Mouse (Mus musculus) midbrain, embryonic 14.5 days (tissue): ENCODE measurements around the gene Ddi2. TPM values are rescaled to one million over a fixed set of nuclear protein-coding genes. Genes with fewer than 3 reads are reported as not detected.

Experiments used
- ATAC-seq: fragments of 200-750 bp; cut with Nextera tagmentation; 2 replicates; pipeline ENCODE4 v1.8.0; 2017; ENCODE audit warnings: moderate number of reproducible peaks, moderate library complexity; ENCODE audit not compliant: low FRiP score, low TSS enrichment
- DNase-seq: peaks from one replicate; pipeline ENCODE4 v3.0.0-alpha.2; 2015
- H3K27ac ChIP-seq: fragments of 300-500 bp; sonication (generic); replicated peaks from 2 replicates; pipeline ENCODE4 v1.5.1; 2014; ENCODE audit warnings: mild to moderate bottlenecking, low read depth, low read length, moderate library complexity
- H3K27me3 ChIP-seq: fragments of 300-500 bp; sonication (generic); 2 replicates; pipeline ENCODE4 v1.6.1; 2014; ENCODE audit warnings: low read length, control low read depth, mixed read lengths; ENCODE audit not compliant: control insufficient read depth, insufficient read depth
- H3K36me3 ChIP-seq: fragments of 300-500 bp; sonication (generic); 2 replicates; pipeline ENCODE4 v1.6.1; 2014; ENCODE audit warnings: low read length, control low read depth; ENCODE audit not compliant: control insufficient read depth, insufficient read depth
- H3K4me1 ChIP-seq: fragments of 300-500 bp; sonication (generic); 2 replicates; pipeline ENCODE4 v1.6.1; 2014; ENCODE audit warnings: mild to moderate bottlenecking, antibody characterized with exemption, low read length, control low read depth; ENCODE audit not compliant: control insufficient read depth, insufficient read depth
- H3K4me2 ChIP-seq: fragments of 300-500 bp; sonication (generic); 2 replicates; pipeline ENCODE4 v1.6.1; 2014; ENCODE audit warnings: mild to moderate bottlenecking, low read length, moderate library complexity
- H3K4me3 ChIP-seq: fragments of 300-500 bp; sonication (generic); replicated peaks from 2 replicates; pipeline ENCODE4 v1.5.1; 2014; ENCODE audit warnings: low read depth, low read length
- H3K9ac ChIP-seq: fragments of 300-500 bp; sonication (generic); replicated peaks from 2 replicates; pipeline ENCODE4 v1.6.1; 2014; ENCODE audit warnings: mild to moderate bottlenecking, low read length, moderate library complexity
- H3K9me3 ChIP-seq: fragments of 300-500 bp; sonication (generic); 2 replicates; pipeline ENCODE4 v1.6.1; 2016; ENCODE audit warnings: low read length, control low read depth, mixed read lengths; ENCODE audit not compliant: control insufficient read depth
- WGBS: fragments of 180-500 bp; shearing (Covaris S2); extraction: QIAGEN DNeasy Blood & Tissue Kit; methylation state at CpG from one replicate; pipeline ENCODE4 v1.1.7; 2014; 5-methylcytosine and 5-hydroxymethylcytosine counted together
- polyA plus RNA-seq: library from polyadenylated mRNA; unstranded; fragments of >200 nt; fragmentation: Nextera tagmentation; extraction: Ambion mirVana; gene quantifications from 2 replicates; pipeline ENCODE4 v1.2.1, GENCODE M21; 2014

Gene Ddi2
- polyA plus RNA-seq, 1 experiment from 2014 or later: 12.9 TPM

- 97% methylated on average over 1 of the region's 1 CpGs for WGBS
- no peak for ATAC-seq
- Histone ChIP-seq H3K36me3 (peaks cover 4% of the 10 kb centered on the region; the same call in 1 of the 2 replicates), H3K27me3 (no peaks in the 10 kb centered on the region), H3K4me1 (peaks cover 13% of the 10 kb centered on the region), H3K4me2 (no peak overlapping the region), H3K9me3 (no peaks in the 10 kb centered on the region), H3K27ac (no peak overlapping the region), H3K4me3 (no peak overlapping the region), H3K9ac (no peak overlapping the region)
- no peak for DNase-seq
Observed at GRCm38 (mm10) chr4:141719304-141719703, 3.9 kb downstream of the Ddi2 start.

- no peak for DNase-seq
- H3K36me3 ChIP-seq: peaks cover 12% of the 10 kb centered on the region
- H3K4me1 ChIP-seq: peaks cover 13% of the 10 kb centered on the region
- 94% methylated on average over 4 of the region's 4 CpGs for WGBS
- no peak overlapping the region for H3K4me2 ChIP-seq
- ATAC-seq: no peak
- H3K27me3 ChIP-seq: no peaks in the 10 kb centered on the region
- no peaks in the 10 kb centered on the region for H3K9me3 ChIP-seq
- no peak overlapping the region for H3K9ac ChIP-seq
- H3K4me3 ChIP-seq: no peak overlapping the region
- H3K27ac ChIP-seq: no peak overlapping the region
Observed at GRCm38 (mm10) chr4:141717633-141718032, 5.6 kb downstream of the Ddi2 start.

GRCm38 (mm10) chr4:141715027-141715426 is 8.2 kb downstream of the Ddi2 start:
- Histone ChIP-seq H3K9me3 (no peaks in the 10 kb centered on the region), H3K4me1 (no peaks in the 10 kb centered on the region), H3K4me3 (no peak overlapping the region), H3K27ac (no peak overlapping the region), H3K4me2 (no peak overlapping the region), H3K9ac (no peak overlapping the region), H3K36me3 (peaks cover 35% of the 10 kb centered on the region), H3K27me3 (no peaks in the 10 kb centered on the region)
- WGBS: 91% methylated on average over 2 of the region's 2 CpGs
- DNase-seq (no peak), ATAC-seq (no peak)

- H3K27me3 ChIP-seq: no peaks in the 10 kb centered on the region
- no peak overlapping the region for H3K27ac ChIP-seq
- no peak for DNase-seq
- no peak for ATAC-seq
- no peak overlapping the region for H3K9ac ChIP-seq
- no peak overlapping the region for H3K4me2 ChIP-seq
- no peaks in the 10 kb centered on the region for H3K9me3 ChIP-seq
- no peak overlapping the region for H3K4me3 ChIP-seq
- H3K36me3 ChIP-seq: peaks cover 48% of the 10 kb centered on the region
- WGBS: 83% methylated on average over 5 of the region's 5 CpGs
- H3K4me1 ChIP-seq: no peaks in the 10 kb centered on the region
Observed at GRCm38 (mm10) chr4:141713598-141714142, 9.5 kb downstream of the Ddi2 start.

GRCm38 (mm10) chr4:141711250-141711649 is 12.0 kb downstream of the Ddi2 start:
- Histone ChIP-seq H3K27me3 (no peaks in the 10 kb centered on the region), H3K9ac (no peak overlapping the region), H3K9me3 (no peaks in the 10 kb centered on the region), H3K4me3 (no peak overlapping the region), H3K27ac (no peak overlapping the region), H3K36me3 (peaks cover 69% of the 10 kb centered on the region), H3K4me2 (no peak overlapping the region), H3K4me1 (no peaks in the 10 kb centered on the region)
- DNase-seq: no peak
- ATAC-seq: no peak
- 100% methylated on average over 1 of the region's 1 CpGs for WGBS

GRCm38 (mm10) chr4:141708971-141709370 is 14.2 kb downstream of the Ddi2 start:
- no peak overlapping the region for H3K9ac ChIP-seq
- no peak overlapping the region for H3K27ac ChIP-seq
- no peak overlapping the region for H3K4me2 ChIP-seq
- DNase-seq (no peak), ATAC-seq (no peak)
- no peaks in the 10 kb centered on the region for H3K9me3 ChIP-seq
- no peak overlapping the region for H3K4me3 ChIP-seq
- WGBS: 96% methylated on average over 2 of the region's 2 CpGs
- peaks cover 92% of the 10 kb centered on the region for H3K36me3 ChIP-seq
- no peaks in the 10 kb centered on the region for H3K4me1 ChIP-seq
- no peaks in the 10 kb centered on the region for H3K27me3 ChIP-seq

GRCm38 (mm10) chr4:141708005-141708404 is 15.2 kb downstream of the Ddi2 start:
- no peak for DNase-seq
- no peak overlapping the region for H3K4me2 ChIP-seq
- H3K36me3 ChIP-seq: peaks cover 97% of the 10 kb centered on the region
- WGBS: 95% methylated on average over 7 of the region's 7 CpGs
- no peaks in the 10 kb centered on the region for H3K27me3 ChIP-seq
- H3K9me3 ChIP-seq: no peaks in the 10 kb centered on the region
- H3K27ac ChIP-seq: no peak overlapping the region
- ATAC-seq: no peak
- no peak overlapping the region for H3K9ac ChIP-seq
- H3K4me3 ChIP-seq: no peak overlapping the region
- no peaks in the 10 kb centered on the region for H3K4me1 ChIP-seq

- H3K9ac ChIP-seq: no peak overlapping the region
- DNase-seq: peak; percentile 67
- no peak overlapping the region for H3K4me2 ChIP-seq
- WGBS: 71% methylated on average over 4 of the region's 4 CpGs
- ATAC-seq: no peak; the same call in 1 of the 2 replicates
- no peaks in the 10 kb centered on the region for H3K27me3 ChIP-seq
- H3K4me1 ChIP-seq: no peaks in the 10 kb centered on the region
- H3K27ac ChIP-seq: no peak overlapping the region
- no peak overlapping the region for H3K4me3 ChIP-seq
- H3K9me3 ChIP-seq: no peaks in the 10 kb centered on the region
- H3K36me3 ChIP-seq: peaks cover 97% of the 10 kb centered on the region
Observed at GRCm38 (mm10) chr4:141705331-141705730, 17.9 kb downstream of the Ddi2 start.

- Histone ChIP-seq H3K27me3 (no peaks in the 10 kb centered on the region), H3K9me3 (no peaks in the 10 kb centered on the region), H3K36me3 (peaks cover 98% of the 10 kb centered on the region), H3K27ac (no peak overlapping the region), H3K4me1 (no peaks in the 10 kb centered on the region), H3K9ac (no peak overlapping the region), H3K4me2 (no peak overlapping the region), H3K4me3 (no peak overlapping the region)
- ATAC-seq: no peak
- no peak for DNase-seq
- WGBS: 95% methylated on average over 2 of the region's 2 CpGs
Observed at GRCm38 (mm10) chr4:141704625-141705024, 18.6 kb downstream of the Ddi2 start.
